Mouse (Mus musculus) ovary, adult 18-20 months (tissue): ENCODE results near the gene Nmur1.

Experiments
- DNase-seq: peaks from one replicate; pipeline ENCODE4 v3.0.0; 2022; ENCODE audit warnings: low spot score, mixed read lengths

Gene Nmur1

DNA sequence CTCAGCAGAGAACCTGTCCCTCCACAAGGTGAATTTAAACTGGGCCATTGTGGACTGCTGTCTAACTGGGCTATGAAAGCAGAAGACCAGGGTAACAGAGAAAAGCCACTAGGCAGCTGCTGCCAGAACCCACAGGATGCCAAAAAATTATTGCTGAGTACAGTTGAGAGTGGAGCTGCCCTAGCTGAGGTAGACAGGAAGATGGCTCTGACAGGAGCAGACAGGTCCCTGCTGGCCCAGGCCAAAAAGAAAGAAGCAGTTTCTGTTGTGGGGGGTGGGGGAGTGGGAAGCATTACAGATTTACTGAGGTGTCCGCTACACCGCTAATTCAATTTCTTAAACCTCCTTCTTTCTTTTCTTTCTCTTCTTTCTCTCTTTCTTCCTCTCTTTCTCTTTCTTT is 16.6 kb downstream of the Nmur1 start:
- DNase-seq = no peak

- DNase-seq = no peak
Measured at GRCm38 (mm10) chr1:86408515-86408914, 17.5 kb downstream of the Nmur1 start.

DNA sequence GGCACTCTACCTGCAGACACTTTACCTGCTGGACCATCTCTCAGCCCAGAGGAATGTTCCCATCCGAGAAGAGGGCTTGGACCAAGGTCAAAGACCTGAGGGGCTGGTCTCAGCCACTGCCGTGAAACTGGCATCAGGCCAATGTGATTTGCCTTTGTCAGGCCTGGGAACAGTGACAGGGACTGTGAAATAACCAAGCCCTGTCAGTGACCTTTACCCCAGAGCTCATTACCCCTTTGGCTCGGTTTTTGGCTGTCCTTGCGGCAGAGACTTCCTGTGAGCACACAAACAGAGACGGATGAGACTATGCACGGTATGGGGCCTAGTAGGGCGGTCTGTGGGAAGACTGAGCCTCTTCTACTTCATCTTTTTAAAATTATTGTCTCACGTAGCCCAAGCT is 19.1 kb downstream of the Nmur1 start:
- DNase-seq = no peak

DNA sequence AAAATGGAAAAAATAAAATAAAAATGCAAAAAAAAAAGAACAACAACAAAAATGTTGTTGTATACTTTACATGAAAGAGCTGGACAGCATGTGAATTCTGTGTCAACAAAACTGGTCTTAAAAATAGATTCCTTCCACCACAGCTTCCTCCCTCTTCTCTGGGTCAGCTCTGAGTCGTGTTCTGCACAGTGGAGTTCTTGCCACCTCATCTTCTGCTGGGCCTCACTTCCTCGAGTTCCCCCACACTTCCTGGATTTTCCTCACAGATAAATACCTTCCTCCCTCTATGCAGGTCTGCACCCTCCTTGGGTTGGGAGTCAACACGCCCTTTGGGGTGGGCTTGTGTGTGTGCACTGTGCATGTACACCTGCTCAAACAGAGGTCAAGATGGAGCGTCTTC is 19.7 kb downstream of the Nmur1 start:
- no peak for DNase-seq

DNA sequence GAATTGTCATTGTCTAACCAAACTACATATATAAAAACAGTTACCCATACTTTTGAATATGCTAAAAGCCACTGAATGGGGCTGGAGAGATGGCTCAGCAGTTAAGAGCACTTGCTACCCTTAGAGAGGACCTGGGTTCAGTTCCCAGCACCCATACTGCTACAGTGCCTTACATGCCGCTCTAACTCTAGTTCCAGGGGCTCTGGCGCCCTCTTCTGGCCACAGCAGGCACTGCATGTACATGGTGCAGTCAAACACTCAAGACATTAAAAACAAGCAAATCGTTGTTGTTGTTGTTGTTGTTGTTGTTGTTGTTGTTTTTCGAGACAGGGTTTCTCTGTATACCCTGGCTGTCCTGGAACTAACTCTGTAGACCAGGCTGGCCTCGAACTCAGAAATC is 21.2 kb downstream of the Nmur1 start:
- DNase-seq = no peak

GRCm38 (mm10) chr1:86400096-86400754 is 25.8 kb downstream of the Nmur1 start:
- no peak for DNase-seq

GRCm38 (mm10) chr1:86399322-86399721 is 26.7 kb downstream of the Nmur1 start:
- no peak for DNase-seq

- DNase-seq = no peak
Measured at GRCm38 (mm10) chr1:86398222-86398621, 27.8 kb downstream of the Nmur1 start.

GRCm38 (mm10) chr1:86397621-86398020 is 28.4 kb downstream of the Nmur1 start:
- DNase-seq = no peak

- no peak for DNase-seq
Measured at GRCm38 (mm10) chr1:86395897-86396296, 30.1 kb downstream of the Nmur1 start.

DNA sequence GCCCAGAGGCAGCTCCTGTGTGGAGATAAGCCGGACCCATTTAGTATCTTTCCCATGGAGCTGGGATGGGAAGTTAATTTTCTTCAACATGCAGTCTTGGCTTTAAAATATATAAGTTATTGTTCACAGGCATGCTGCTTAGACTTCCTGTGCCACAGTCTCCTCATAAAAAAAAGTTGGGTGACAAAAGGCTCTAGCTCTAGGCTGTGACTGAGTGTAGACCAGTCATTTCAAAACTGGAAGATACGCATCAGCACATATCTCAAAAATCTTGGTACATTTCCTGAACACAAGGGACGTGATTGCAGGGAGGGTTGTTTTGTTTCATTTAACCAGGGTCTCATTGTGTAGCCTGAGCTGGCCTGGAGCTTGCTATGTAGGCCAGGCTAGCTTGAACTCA is 31.8 kb downstream of the Nmur1 start:
- no peak for DNase-seq

DNA sequence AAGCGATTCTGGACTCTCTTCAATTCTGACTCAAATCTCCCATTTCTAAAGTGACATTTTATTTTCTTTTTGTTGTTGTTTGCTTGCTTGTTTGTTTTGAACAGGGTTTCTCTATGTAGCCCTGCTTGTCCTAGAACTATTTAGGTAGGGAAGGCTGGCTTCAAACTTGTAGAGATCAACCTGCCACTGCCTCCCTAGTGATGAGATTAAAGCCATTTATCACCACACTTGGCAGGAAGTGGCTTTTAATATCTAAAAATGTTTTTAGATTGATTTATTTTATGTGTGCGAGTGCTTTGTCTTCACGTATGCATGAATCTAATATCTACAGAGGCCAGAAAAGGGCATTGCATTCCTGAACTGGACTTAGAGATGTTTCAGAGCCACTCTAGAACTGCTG is 32.8 kb downstream of the Nmur1 start:
- no peak for DNase-seq

- DNase-seq = no peak
Measured at GRCm38 (mm10) chr1:86391425-86391824, 34.6 kb downstream of the Nmur1 start.

GRCm38 (mm10) chr1:86389230-86389629 is 36.8 kb downstream of the Nmur1 start:
- peak; percentile 30 for DNase-seq

DNA sequence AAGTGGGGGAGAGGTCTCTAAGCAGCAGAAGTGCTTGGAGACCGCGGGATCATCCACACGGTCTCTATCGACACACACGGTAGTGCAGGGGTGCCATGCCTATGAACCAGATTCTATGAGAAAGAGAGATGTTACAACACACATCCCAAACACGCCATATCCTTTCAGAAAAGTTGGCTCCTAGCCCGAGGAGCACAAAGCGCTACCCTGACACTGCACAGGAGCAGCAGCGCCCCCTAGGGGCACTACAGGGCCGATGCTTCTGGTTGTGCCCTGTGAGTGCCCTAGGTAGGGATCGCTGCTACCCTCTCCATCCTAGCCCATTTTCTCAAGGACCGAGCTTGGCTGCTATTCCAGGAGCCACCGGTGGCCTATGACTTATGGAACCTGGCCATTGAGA is 45.0 kb downstream of the Nmur1 start:
- peak; percentile 23 for DNase-seq

DNA sequence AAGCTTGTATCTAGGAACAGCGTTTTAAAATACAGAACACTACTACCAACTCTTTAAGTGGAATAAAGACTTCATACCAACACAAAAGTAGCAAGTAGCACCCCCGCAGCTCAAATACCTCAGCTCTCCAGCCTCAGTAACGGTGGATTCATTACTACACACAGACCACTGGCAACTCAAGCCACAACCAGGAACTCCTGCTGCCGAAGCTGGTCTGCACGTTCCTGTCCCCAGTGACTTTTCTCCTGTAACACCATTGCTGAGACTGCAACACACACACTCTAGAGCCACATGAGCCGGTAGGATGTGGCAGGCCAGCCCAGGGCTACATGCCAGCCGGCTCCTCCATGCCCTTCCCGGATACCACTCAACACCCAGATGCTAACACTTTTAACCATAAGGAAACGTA is 46.9 kb downstream of the Nmur1 start:
- DNase-seq = no peak

- DNase-seq = no peak
Measured at GRCm38 (mm10) chr1:86378662-86379061, 47.4 kb downstream of the Nmur1 start.

DNA sequence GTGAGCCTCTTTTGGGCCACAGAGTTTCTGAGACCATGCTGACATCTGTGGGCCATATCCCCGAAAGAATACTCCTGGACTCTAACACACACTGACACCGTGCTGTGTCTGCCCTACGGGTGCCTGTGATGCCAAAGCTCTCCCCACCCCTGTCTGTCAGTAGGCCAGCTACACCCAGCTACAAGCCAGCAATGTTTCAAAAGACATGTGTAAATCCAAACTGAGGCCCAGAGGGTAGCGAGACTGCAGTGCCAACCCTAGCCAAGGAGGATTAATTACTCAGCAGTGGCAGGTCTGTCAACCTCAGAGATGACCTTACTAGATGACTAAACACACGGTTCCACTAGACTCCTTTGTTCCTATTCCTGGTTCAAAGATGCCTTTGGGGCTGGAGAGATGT is 49.7 kb downstream of the Nmur1 start:
- no peak for DNase-seq

DNA sequence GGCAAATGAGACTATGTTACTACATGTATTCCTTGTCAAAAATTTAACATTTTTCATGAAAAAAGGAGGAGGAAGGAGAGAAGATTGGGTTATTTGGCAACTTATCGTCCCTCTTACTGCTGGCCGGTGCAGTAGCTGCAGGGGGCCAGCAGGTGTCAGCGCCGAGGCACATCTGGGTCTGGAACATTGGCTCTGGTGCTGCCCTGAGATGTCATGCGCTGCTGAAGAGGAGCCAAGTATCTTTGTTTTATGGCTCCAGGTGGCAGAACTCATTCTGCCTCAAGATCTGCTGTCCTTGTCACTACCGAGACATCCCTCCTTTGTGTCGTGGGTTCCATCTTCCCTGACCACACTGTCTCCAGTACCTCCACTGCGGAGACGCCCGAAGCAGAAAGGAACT is 54.0 kb downstream of the Nmur1 start:
- no peak for DNase-seq

DNA sequence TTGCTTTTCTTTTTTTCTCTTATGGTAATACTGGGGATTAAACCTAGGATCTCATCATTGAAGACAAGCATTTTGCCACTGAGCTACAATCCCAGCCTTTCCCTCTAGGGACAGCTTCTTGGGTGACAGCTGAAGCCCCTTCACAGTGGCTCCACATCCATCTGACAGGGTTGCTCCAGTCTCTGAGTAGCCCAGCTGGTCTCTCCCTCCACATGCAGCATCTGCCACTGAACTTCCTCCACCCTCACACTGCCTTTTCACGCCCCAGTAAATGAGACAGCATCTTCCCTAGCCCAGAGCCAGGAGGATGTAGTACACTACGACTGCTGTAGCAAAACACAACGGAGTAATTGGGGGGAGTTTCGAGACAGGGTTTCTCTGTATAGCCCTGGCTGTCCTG is 57.9 kb downstream of the Nmur1 start:
- DNase-seq = no peak

- no peak for DNase-seq
Measured at GRCm38 (mm10) chr1:86363671-86364070, 62.4 kb downstream of the Nmur1 start.

GRCm38 (mm10) chr1:86361852-86362615 is 64.0 kb downstream of the Nmur1 start:
- DNase-seq = no peak

DNA sequence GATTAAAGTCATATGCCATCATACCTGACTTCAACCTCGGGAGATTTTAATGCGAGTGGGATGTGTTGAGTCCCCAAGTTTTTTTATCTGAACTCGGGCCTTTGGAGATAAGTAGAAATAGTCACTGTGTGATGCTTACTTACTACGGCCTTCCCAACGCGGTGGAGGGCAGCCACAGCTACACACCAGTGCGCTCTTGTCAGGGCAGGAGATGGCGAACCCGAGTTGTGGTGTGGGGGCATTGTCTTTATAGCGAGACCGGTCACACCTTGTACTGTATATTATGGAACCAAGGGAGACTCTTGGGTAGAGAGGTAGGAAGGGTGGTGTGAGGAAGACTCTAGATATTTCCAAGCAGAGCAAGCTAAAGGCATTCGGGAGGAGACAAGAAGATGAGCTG is 65.6 kb downstream of the Nmur1 start:
- no peak for DNase-seq

GRCm38 (mm10) chr1:86359798-86360179 is 66.2 kb downstream of the Nmur1 start:
- no peak for DNase-seq
